ENCODE assay signal across 23 mouse cellular contexts in the genomic region with DNA sequence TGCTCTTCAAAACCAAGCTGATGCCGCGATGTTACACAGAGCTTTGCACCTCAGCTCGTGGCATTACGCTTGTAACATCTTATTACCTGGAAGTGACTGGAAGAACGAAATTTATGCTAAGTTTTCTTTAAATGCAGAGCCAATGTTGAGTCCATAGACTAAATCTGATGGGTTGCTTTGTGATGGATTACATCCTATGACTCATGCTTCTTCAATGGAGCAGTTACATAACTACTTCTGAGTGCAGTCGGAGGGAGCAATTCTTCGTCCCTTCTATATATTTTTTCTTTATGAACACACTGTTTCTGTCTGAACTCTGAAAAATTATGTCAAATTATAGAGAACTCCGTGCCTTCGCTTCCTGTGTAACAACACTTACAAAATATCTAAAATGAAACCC.
"Had no signal": no experiment of that assay in that cellular context is flagged by ENCODE, and none has a peak within 500 bp of the region (broad histone marks: within the 10 kb centered on the region; RNA-seq: fewer than 3 reads in every experiment).

No protein-coding gene starts in this region.

- H3K27ac ChIP-seq: gastrocnemius, adult 2 months; heart, adult 2 months; heart, embryonic 13.5 days; heart, embryonic 15.5 days; hindbrain, embryonic 10.5 days; hindbrain, embryonic 12.5 days; hindbrain, embryonic 14.5 days; intestine, embryonic 15.5 days; limb, embryonic 10.5 days; limb, embryonic 12.5 days; liver, embryonic 13.5 days; liver, embryonic 15.5 days had no signal

- H3K4me3 ChIP-seq: gastrocnemius, adult 2 months; heart, adult 2 months; heart, embryonic 13.5 days; heart, embryonic 15.5 days; hindbrain, embryonic 10.5 days; hindbrain, embryonic 12.5 days; intestine, embryonic 15.5 days; limb, embryonic 10.5 days; limb, embryonic 12.5 days; liver, embryonic 13.5 days; liver, embryonic 15.5 days had no signal

- DNase-seq: gastrocnemius, adult 2 months; gastrocnemius, postnatal 10 days; gastrocnemius, postnatal 25 days; heart, adult 2 months; heart, postnatal 4 days; kidney, adult 18-20 months; kidney, adult 8-10 months; kidney, postnatal 10 days; kidney, postnatal 25 days; kidney, postnatal 4 days; layer of hippocampus, adult 9-11 months; liver; liver, embryonic 13.5 days; liver, postnatal 0 days had no signal
